Mouse (Mus musculus) WW6 (cell line): ENCODE results near the gene Qrich1.
"Not testable (repeated sequence)": the region's sequence is repeated elsewhere in the genome, so short reads cannot be mapped to it uniquely, and the experiment has no call there.

ENCODE experiments used
- DNase-seq: peaks from one replicate; pipeline ENCODE4 v3.0.0-alpha.2; 2013; ENCODE audit warnings: low read depth, low spot score

Gene Qrich1

GRCm38 (mm10) chr9:108587571-108588180 lies 71.1 kb downstream of the Qrich1 start:
- DNase-seq = peak; percentile 82

GRCm38 (mm10) chr9:108589229-108589628 lies 72.6 kb downstream of the Qrich1 start:
- DNase-seq = no peak

DNA sequence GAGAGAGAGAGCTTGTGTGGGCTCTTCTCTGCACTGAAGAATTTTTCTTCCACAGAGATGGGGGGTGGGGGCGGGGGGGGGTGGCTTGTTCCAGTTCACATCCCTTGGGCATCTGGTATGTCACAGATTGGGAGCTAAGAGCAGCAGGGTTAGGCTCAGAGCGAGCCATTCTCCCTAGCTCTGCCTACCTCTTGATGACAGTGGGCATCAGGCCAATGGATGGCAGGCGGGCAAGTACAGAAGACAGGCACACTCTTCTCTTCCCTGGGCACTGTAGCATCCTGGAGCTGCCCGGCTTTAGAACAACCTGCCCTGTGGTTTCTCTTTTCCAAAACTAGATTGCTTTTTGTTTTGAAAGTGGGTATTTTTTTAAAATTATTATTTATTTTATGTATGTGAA lies 74.9 kb downstream of the Qrich1 start:
- no peak for DNase-seq

DNA sequence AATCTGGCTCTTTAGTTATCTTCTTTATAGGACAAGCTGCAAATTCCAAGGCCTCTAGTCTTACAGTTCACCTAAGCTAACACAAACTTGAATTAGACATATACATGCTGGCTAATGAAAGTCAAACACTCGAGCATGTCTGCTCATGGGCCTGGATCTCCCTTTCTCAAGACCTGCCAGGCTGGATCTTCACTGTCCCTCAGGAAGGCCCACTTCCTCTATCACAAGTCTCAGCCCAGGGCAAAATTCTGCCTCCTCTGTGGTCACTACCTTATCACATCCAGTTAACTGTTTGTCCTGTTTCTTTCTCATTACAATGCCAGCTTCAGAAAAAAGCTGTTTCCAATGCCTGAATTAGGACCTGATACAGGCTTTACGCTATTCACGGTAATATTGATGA lies 77.7 kb downstream of the Qrich1 start:
- no peak for DNase-seq

DNA sequence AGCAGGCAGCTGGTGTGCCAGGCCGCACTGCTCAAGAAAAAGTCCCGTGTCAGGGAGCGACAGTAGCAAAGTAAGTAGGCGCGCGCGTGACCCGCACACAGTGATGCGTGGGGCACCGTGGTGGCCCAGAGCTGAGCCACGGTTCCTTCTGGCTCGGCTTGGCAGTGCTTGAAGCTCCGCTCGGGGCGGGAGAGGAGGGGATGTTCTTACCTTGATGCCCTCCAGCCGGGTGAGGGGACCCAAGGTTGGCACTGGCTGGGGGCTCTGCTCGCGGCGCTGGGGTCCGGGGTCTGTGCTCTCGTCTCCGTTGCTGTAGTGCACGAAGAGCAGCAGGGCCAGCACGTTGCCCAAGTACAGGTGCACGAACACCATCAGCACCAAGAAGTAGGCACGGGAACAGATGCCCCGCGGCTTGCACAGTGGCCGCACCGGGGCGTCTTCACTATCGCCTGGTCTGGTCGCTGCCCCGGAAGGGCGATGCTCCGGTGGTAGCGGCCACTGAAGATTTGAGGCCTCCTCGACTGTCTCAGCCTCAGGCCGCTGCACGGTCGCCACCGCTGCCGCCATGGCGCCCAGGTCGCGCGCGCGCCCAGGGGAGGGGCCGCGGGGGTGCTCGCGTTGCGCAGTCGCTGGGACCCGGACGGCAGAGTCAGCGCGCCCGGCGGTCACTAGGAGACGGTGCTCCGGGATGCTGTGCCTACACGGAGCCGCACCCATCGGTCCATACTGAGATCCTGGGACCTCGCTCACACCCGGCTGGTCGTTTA lies 80.6 kb downstream of the Qrich1 start, which contains the start of gene P4htm:
Gene P4htm, minus strand, starts transcription at position 670 of the 767 bp plus-strand sequence.
- DNase-seq = no peak

DNA sequence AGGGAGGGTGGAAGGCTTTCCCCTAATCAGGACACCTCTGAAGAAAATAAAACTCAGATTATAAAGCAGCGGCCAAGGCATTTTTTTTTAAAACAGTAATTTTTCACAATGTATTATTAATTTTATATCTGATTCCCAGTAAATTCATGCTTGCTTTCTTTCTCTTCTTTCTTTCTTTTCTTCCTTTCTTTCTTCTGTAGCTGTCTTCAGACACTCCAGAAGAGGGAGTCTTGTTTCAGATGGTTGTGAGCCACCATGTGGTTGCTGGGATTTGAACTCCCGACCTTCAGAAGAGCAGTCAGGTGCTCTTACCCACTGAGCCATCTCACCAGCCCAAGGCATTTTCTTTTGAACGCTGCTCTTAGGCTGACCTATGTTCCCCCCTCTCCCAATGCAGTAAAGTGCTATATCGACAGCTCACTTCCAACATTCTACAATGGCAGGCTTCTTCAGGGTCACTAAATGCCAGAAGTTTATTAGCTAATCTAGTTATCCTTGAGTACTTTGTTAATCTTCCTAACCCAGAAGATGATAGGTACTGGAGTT lies 82.5 kb downstream of the Qrich1 start:
- no peak for DNase-seq

DNA sequence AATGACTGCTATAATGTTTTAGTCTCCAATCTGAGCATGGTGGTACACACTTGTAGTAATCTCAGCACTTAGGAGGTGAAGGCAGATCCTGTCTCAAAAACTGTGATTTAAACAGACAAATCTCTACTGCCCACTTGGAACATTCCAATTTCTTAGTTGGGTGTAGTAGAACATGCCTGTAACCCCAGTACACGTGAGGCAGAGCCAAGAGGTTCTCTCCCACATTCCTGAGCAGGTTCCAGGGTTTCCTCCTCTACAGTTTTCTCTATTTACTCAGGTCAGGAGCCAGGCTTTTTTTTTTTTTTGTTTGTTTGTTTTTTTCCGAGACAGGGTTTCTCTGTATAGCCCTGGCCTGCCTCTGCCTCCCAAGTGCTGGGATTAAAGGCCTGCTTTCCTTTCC lies 83.4 kb downstream of the Qrich1 start:
- no peak for DNase-seq

- no peak for DNase-seq
Measured at GRCm38 (mm10) chr9:108601986-108602385, 85.4 kb downstream of the Qrich1 start.

DNA sequence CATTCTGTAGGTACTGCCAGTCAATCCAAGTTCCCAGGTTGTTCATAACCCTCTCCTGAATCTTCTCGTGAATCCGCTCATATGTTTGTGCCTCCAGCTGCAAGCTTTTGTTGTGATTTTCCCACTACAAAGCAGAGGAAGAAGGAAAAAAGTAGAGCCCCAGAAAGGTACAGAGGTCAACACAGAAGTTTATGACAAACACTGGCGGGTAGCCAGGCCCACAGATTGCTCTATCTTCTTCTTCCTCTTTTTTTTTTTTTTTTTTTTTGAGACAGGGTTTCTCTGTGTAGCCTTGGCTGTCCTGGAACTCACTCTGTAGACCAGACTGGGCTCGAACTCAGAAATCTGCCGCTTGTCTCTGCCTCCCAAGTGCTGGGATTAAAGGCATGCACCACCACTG lies 91.3 kb downstream of the Qrich1 start:
- DNase-seq = not testable (repeated sequence)

DNA sequence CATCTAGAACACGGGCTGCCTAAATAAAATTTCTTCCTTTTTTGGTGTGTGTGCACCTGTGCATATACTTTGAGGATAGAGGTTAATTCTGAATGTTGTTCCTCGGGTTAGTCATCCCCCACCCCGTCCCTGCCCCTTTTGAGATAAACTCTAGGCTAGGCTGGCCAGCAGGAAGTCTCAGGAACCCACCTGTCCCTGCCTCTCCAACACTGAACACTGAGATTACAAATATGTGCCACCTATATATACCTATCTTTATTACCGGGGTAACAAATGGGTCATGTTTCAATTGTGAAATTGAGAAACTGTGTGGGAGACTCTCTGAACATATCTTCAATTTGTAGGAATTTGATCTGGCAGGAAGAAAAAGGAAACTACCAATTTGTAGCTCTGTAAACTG lies 92.3 kb downstream of the Qrich1 start:
- no peak for DNase-seq
